Mouse (Mus musculus): ENCODE data around the gene Fam83f.
"Not testable (repeated sequence)": the region's sequence is repeated elsewhere in the genome, so short reads cannot be mapped to it uniquely, and the experiment has no call there.

Gene Fam83f

GRCm38 (mm10) chr15:80706596-80706995, 34.9 kb downstream of the Fam83f start:
- no peak for DNase-seq (ENCODE audit: low read depth)

GRCm38 (mm10) chr15:80707088-80707487, 35.4 kb downstream of the Fam83f start:
- peak; percentile 99 for DNase-seq (ENCODE audit: low read depth)

- DNase-seq (ENCODE audit: low read depth) = peak; percentile 86
Observed at GRCm38 (mm10) chr15:80709593-80709992, 37.9 kb downstream of the Fam83f start.

- no peak for DNase-seq (ENCODE audit: low read depth)
Observed at GRCm38 (mm10) chr15:80710257-80710607, 38.6 kb downstream of the Fam83f start.

- peak; percentile 99 for DNase-seq (ENCODE audit: low read depth)
Observed at GRCm38 (mm10) chr15:80710608-80711363, 39.1 kb downstream of the Fam83f start, which contains the start of gene Tnrc6b. Tnrc6b (plus strand) TSS chr15:80711313.

- peak; percentile 77 for DNase-seq (ENCODE audit: low read depth)
Observed at GRCm38 (mm10) chr15:80711401-80712151, 39.9 kb downstream of the Fam83f start.

- no peak for DNase-seq (ENCODE audit: low read depth)
Observed at GRCm38 (mm10) chr15:80714299-80714698, 42.7 kb downstream of the Fam83f start.

GRCm38 (mm10) chr15:80716631-80717135, 45.0 kb downstream of the Fam83f start:
- peak; percentile 51 for DNase-seq (ENCODE audit: low read depth)

- peak; percentile 82 for DNase-seq (ENCODE audit: low read depth)
Observed at GRCm38 (mm10) chr15:80717431-80717830, 45.8 kb downstream of the Fam83f start.

- DNase-seq (ENCODE audit: low read depth) = no peak
Observed at GRCm38 (mm10) chr15:80720249-80720648, 48.6 kb downstream of the Fam83f start.

GRCm38 (mm10) chr15:80721861-80722260, 50.2 kb downstream of the Fam83f start:
- DNase-seq (ENCODE audit: low read depth) = no peak

GRCm38 (mm10) chr15:80722366-80722765, 50.7 kb downstream of the Fam83f start:
- no peak for DNase-seq (ENCODE audit: low read depth)

GRCm38 (mm10) chr15:80729477-80729876, 57.8 kb downstream of the Fam83f start:
- no peak for DNase-seq (ENCODE audit: low read depth)

- DNase-seq (ENCODE audit: low read depth) = no peak
Observed at GRCm38 (mm10) chr15:80731043-80731442, 59.4 kb downstream of the Fam83f start.

- no peak for DNase-seq (ENCODE audit: low read depth)
Observed at GRCm38 (mm10) chr15:80731511-80731910, 59.9 kb downstream of the Fam83f start.

GRCm38 (mm10) chr15:80732266-80733030, 60.8 kb downstream of the Fam83f start:
- no peak for DNase-seq (ENCODE audit: low read depth)

- DNase-seq (ENCODE audit: low read depth) = no peak
Observed at GRCm38 (mm10) chr15:80735300-80735699, 63.7 kb downstream of the Fam83f start.

- not testable (repeated sequence) for DNase-seq (ENCODE audit: low read depth)
Observed at GRCm38 (mm10) chr15:80735708-80736107, 64.1 kb downstream of the Fam83f start.

GRCm38 (mm10) chr15:80736553-80736952, 64.9 kb downstream of the Fam83f start:
- no peak for DNase-seq (ENCODE audit: low read depth)

- no peak for DNase-seq (ENCODE audit: low read depth)
Observed at GRCm38 (mm10) chr15:80738244-80738643, 66.6 kb downstream of the Fam83f start.

GRCm38 (mm10) chr15:80739972-80740371, 68.3 kb downstream of the Fam83f start:
- no peak for DNase-seq (ENCODE audit: low read depth)

GRCm38 (mm10) chr15:80741836-80742235, 70.2 kb downstream of the Fam83f start:
- no peak for DNase-seq (ENCODE audit: low read depth)

Data from NIH3T3 (cell line).